Mouse (Mus musculus) regulatory T cell (primary cell): Measurements from ENCODE around the gene Olfr1140.

Source experiments
- in situ Hi-C: fragments of 300-600 bp; cut with MboI, MseI; formaldehyde crosslinking; loops from one replicate; pipeline ENCODE4 v1.15.1; 2025; ENCODE audit warnings: high pct_unique_total_duplicates

Olfr1140 gene

DNA sequence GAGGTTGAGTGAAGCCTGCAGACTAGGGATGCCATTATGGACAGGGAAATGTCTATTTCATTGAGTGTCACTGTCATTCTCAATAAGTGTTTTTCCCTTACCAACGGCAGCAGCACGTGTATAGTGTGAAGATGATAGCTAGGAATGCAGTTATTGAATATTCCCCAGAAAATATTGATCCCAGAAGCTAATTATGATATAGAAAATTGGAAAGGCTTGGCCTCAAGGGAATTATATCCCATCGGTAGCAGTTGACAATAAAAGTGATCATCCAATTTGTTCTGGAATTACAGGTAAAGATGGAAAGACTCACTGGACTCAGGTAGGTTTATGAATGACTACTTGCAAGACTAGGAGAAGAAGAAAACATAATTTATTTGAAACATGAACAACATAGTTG lies at the start of gene Olfr1140:
TSS of gene Olfr1140 (plus strand) at position 301 of the 400 bp plus-strand sequence.
- in situ Hi-C loops = no loop called here

DNA sequence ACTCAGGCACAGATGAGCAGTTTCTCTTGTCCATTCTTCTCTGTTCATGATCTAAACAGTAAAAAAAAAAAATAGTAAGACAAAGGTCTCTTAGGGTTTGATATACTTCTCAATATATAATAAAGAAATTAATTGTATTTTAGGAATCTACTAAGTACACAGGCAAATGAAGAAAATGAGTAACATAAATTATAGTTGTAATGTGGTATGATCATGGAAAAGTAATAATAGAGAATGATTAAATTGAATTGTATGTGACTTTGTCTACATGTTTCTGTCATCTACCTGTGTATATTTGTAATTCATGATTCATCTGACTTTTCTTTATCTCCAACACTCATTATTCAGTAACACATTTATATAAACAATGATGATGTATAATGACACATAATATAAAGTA lies 49.7 kb upstream of the Olfr1140 start, which contains the start of gene Olfr1136:
TSS of gene Olfr1136 (minus strand) at position 101 of the 400 bp plus-strand sequence.
- in situ Hi-C loops = no loop called here

GRCm38 (mm10) chr2:87713079-87713478 lies 30.5 kb upstream of the Olfr1140 start, which contains the start of gene Olfr1137:
TSS of gene Olfr1137 (minus strand) at chr2:87713179.
- in situ Hi-C loops = no loop called here

DNA sequence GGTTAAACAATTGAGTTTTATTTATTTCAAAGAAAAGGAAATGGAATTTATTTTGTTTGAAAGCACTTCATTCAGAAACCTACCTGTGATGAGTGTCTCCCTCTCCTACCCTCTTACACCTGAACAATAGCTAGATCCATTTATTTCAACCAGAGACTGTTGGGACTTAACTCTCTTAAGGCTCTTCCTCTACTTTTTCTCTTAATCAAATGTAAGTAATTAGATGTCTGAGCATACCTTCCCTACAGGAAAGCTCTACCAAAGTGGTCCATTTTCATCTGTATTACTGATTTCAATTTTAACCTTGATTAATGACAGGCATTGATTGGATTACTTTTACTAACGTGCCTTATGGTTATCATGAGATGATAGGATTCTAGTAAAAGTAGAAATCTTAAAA lies 3.7 kb upstream of the Olfr1140 start, which contains the start of gene Olfr1138:
TSS of gene Olfr1138 (minus strand) at position 101 of the 400 bp plus-strand sequence.
- in situ Hi-C loops = no loop called here

DNA sequence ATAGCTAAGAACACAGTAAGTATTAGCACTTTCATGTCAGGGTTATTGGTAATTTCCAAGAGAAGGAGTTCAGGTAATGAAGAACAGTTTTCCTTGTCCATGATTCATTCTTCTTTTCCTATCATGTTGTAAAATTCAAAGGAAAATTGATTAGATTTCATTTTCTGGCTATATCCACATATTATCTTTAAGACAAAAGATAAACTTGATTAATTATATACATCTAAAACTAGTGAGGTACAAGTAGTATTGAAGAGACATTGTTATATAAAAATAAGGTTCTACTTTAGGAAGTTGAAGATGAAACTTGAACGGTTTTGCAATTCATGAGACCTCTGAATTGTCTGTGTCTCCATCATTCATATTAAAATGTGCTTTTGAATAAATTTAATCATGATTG lies 10.3 kb downstream of the Olfr1140 start, which contains the start of gene Olfr1141:
TSS of gene Olfr1141 (minus strand) at position 101 of the 400 bp plus-strand sequence.
- in situ Hi-C loops = no loop called here

- in situ Hi-C loops = no loop called here
Observed at GRCm38 (mm10) chr2:87776143-87776542, 32.6 kb downstream of the Olfr1140 start.

DNA sequence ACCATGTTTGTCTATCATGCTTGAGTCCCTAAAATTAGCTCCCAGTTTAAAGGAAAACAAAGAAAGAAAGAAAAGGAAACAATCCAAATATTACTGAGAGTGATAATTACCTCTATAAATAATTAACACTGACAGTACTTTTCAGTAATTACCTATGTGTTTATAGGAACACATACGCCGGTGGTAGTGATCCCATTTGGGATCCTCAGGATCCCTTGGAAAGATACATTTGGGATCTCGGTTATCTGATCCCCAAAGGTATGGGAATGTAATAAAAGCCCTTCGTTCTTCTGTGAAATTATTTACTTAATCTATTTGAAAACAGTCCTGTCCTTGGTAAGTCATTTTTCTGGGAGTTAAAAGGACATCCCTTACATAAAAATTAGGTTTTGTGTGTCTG lies 35.6 kb downstream of the Olfr1140 start, which contains the start of gene Olfr152:
TSS of gene Olfr152 (plus strand) at position 301 of the 400 bp plus-strand sequence.
- in situ Hi-C loops = no loop called here
